Mouse (Mus musculus): ENCODE measurements at regions not wholly inside any gene's neighbourhood (a gene's known extent, or its start where the extent isn't known, plus 50 kb on each side); places are given as distances from the start of the nearest gene placed in this dataset.

DNA sequence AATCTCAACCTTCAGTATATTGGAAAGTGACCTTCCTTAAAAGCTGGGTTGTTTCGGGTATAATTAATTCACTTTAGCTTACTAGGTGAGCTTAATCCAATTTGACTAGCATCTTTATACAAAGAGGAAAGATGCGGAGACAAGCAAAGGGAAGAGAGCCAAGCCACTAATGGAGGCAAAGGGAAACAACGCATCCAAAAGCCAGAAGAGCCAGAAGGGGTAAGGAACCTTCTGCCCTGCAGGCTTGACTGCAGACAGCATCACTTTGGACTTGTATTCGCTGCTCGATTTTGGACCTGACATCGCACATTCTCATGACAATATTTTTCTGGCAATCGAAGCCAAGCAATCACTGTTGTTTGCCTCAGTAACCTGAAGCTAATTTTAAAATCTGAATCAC is 700.8 kb downstream of the Rps29 start:
- DNase-seq (ENCODE audit: low spot score): no peak
- Histone ChIP-seq H3K4me2 (replicated peaks; ENCODE audit: low read depth, low read length) (no peak overlapping the region), H3K9me3 (ENCODE audit: control insufficient read depth, low read length) (no peaks in the 10 kb centered on the region), H3K27ac (ENCODE audit: low read depth, low read length) (no peak overlapping the region), H3K9ac (ENCODE audit: low read depth, low read length) (no peak overlapping the region), H3K4me1 (replicated peaks; ENCODE audit: control insufficient read depth, insufficient read depth, low read length) (no peaks in the 10 kb centered on the region), H3K27me3 (ENCODE audit: control insufficient read depth, insufficient read depth, low read length) (no peaks in the 10 kb centered on the region), H3K36me3 (ENCODE audit: control insufficient read depth, insufficient read depth, low read length) (no peaks in the 10 kb centered on the region), H3K4me3 (ENCODE audit: low read depth, low read length) (no peak overlapping the region)
- ATAC-seq (ENCODE audit: low FRiP score): no peak
- 91% methylated on average over 7 of the region's 7 CpGs for WGBS

DNA sequence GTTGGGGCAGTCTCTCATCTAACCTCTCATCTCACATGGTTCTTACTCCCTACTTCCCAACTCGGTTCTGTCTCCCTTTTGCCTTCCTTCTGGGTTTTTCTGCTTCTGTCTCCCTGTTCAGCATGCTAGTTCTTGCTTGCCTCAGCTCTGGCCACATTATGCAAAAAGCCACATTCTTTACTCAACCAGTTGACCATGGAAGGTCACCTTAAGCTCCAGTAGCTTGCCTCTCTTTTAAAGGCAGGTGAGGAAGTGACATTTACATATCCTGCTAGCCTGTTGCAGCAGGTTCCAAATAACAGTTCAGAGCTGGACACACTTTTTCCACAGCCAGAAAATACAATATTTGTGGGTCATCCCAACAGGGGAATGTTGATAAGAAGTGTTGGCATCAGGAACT is 732.4 kb downstream of the Rps29 start:
- no peaks in the 10 kb centered on the region for H3K27me3 ChIP-seq (ENCODE audit: control insufficient read depth, insufficient read depth, low read length)
- 89% methylated on average over 1 of the region's 1 CpGs for WGBS
- no peak overlapping the region for H3K27ac ChIP-seq (ENCODE audit: low read depth, low read length)
- no peaks in the 10 kb centered on the region for H3K4me1 ChIP-seq (replicated peaks; ENCODE audit: control insufficient read depth, insufficient read depth, low read length)
- ATAC-seq (ENCODE audit: low FRiP score): no peak
- H3K9ac ChIP-seq (ENCODE audit: low read depth, low read length): no peak overlapping the region
- no peak overlapping the region for H3K4me2 ChIP-seq (replicated peaks; ENCODE audit: low read depth, low read length)
- H3K36me3 ChIP-seq (ENCODE audit: control insufficient read depth, insufficient read depth, low read length): no peaks in the 10 kb centered on the region
- DNase-seq (ENCODE audit: low spot score): no peak
- H3K9me3 ChIP-seq (ENCODE audit: control insufficient read depth, low read length): no peaks in the 10 kb centered on the region
- no peak overlapping the region for H3K4me3 ChIP-seq (ENCODE audit: low read depth, low read length)

DNA sequence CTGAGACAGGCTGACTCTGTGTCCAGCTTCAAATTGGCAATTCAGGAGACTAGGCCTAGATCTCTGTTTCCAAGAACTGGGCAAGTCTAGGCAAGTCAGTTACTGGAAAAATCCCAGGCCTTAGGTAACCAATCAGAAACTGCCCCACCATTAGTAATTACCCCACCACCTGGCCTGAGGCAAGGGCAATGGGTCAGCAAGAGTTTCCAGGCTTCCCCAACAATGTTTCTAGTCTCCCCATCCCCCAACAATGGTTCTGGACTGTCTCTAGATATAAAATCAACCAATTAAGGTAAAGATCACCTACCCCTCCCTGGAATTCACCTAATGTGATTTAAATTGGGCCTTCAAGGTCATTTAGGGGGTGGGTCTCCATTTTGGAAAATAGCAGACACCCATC is 734.0 kb downstream of the Rps29 start:
- Histone ChIP-seq H3K4me3 (ENCODE audit: low read depth, low read length) (no peak overlapping the region), H3K27ac (ENCODE audit: low read depth, low read length) (no peak overlapping the region), H3K4me1 (replicated peaks; ENCODE audit: control insufficient read depth, insufficient read depth, low read length) (no peaks in the 10 kb centered on the region), H3K9me3 (ENCODE audit: control insufficient read depth, low read length) (no peaks in the 10 kb centered on the region), H3K4me2 (replicated peaks; ENCODE audit: low read depth, low read length) (no peak overlapping the region), H3K27me3 (ENCODE audit: control insufficient read depth, insufficient read depth, low read length) (no peaks in the 10 kb centered on the region), H3K9ac (ENCODE audit: low read depth, low read length) (no peak overlapping the region), H3K36me3 (ENCODE audit: control insufficient read depth, insufficient read depth, low read length) (no peaks in the 10 kb centered on the region)
- ATAC-seq (ENCODE audit: low FRiP score) (no peak), DNase-seq (ENCODE audit: low spot score) (no peak)
